In genomic region chr4:116703804-116704203, GRCm38 (mm10) we compare ENCODE assay signal across 8 mouse cellular contexts. TPM values are rescaled to one million over a fixed set of nuclear protein-coding genes. Genes with fewer than 3 reads are reported as not detected.
DNase-seq lines count a peak whose midpoint lies in the region; ATAC-seq and TF ChIP-seq lines count a peak whose summit lies in the region.

No protein-coding gene starts in this region.

- peak; percentile 33 to 56 for DNase-seq in frontal cortex, postnatal 10 days (ENCODE audit: low spot score in 2 of 2)
- peak; percentile 69 for DNase-seq in brain, adult 2 months (ENCODE audit: low read depth, low spot score)
- DNase-seq in fibroblast of lung, adult 2 months (ENCODE audit: low read depth), result peak; percentile 49
- DNase-seq in kidney, postnatal 14 days, result peak; percentile 77
- DNase-seq in lung, postnatal 4 days, result peak; percentile 71 to 83
- peak; percentile 86 for DNase-seq in stomach, postnatal 0 days (ENCODE audit: low spot score)

- H3K4me2 ChIP-seq in stomach, postnatal 0 days (replicated peaks; ENCODE audit: low read depth), result no peak overlapping the region

- no peaks in the 10 kb centered on the region for H3K9me3 ChIP-seq in stomach, postnatal 0 days (ENCODE audit: control insufficient read depth, low read length)

- H3K27ac ChIP-seq in stomach, postnatal 0 days (replicated peaks), result no peak overlapping the region

- ATAC-seq in frontal cortex, adult (ENCODE audit: low TSS enrichment), result no peak
- peak; percentile 18 for ATAC-seq in CD4-positive, CD25-positive, alpha-beta regulatory T cell, adult 4 months
- ATAC-seq in stomach, postnatal 0 days (ENCODE audit: low FRiP score, low TSS enrichment), result no peak

- peaks cover 10% of the 10 kb centered on the region; the same call in 1 of the 2 replicates for H3K36me3 ChIP-seq in stomach, postnatal 0 days (ENCODE audit: control insufficient read depth, insufficient read depth, low read length)

- no peak overlapping the region for H3K4me3 ChIP-seq in stomach, postnatal 0 days (ENCODE audit: low read depth, low read length)

- peak; percentile 89 for TF ChIP-seq CTCF in stomach, postnatal 0 days (IDR thresholded peaks at IDR 0.05; ENCODE audit: low read depth)

- H3K9ac ChIP-seq in stomach, postnatal 0 days (ENCODE audit: low read length), result no peak overlapping the region

- H3K27me3 ChIP-seq in stomach, postnatal 0 days (ENCODE audit: control insufficient read depth, insufficient read depth, low read length), result no peaks in the 10 kb centered on the region

- 33% methylated on average over 6 of the region's 6 CpGs for WGBS in stomach, postnatal 0 days

- no peak for TF ChIP-seq EP300 in stomach, postnatal 0 days (optimal IDR thresholded peaks at IDR 0.05)

- H3K4me1 ChIP-seq in stomach, postnatal 0 days (replicated peaks; ENCODE audit: control insufficient read depth, insufficient read depth), result no peaks in the 10 kb centered on the region; the same call in 1 of the 2 replicates

RNA-seq across cellular contexts. Expression of gene Mmachc, which starts 4.4 kb away (rescaled TPM):
- 1 to 10 TPM; 3.4 to 9.2 TPM for polyA plus RNA-seq in CD4-positive, CD25-positive, alpha-beta regulatory T cell, adult 4 months (2017; shearing (Covaris generic))
- 9.8 and 11.8 TPM in 2 replicates for polyA plus RNA-seq in stomach, postnatal 0 days (2015; fragmentation: Nextera tagmentation; extraction: Ambion mirVana)

RNA-seq across cellular contexts. Expression of gene Ccdc163, which starts 4.5 kb away (rescaled TPM):
- polyA plus RNA-seq in CD4-positive, CD25-positive, alpha-beta regulatory T cell, adult 4 months (2017; shearing (Covaris generic)), result 10 to 100 TPM; 50.5 to 55.9 TPM
- 9.8 and 11.0 TPM in 2 replicates for polyA plus RNA-seq in stomach, postnatal 0 days (2015; fragmentation: Nextera tagmentation; extraction: Ambion mirVana)

RNA-seq across cellular contexts. Expression of gene Tesk2, which starts 16.9 kb away (rescaled TPM):
- polyA plus RNA-seq in CD4-positive, CD25-positive, alpha-beta regulatory T cell, adult 4 months (2017; shearing (Covaris generic)), result 1 to 10 TPM; 4.6 to 7.8 TPM
- 2.3 and 2.6 TPM in 2 replicates for polyA plus RNA-seq in stomach, postnatal 0 days (2015; fragmentation: Nextera tagmentation; extraction: Ambion mirVana)

RNA-seq across cellular contexts. Expression of gene Prdx1, which starts 18.5 kb away (rescaled TPM):
- 100 to 1,000 TPM; 602 to 696 TPM for polyA plus RNA-seq in CD4-positive, CD25-positive, alpha-beta regulatory T cell, adult 4 months (2017; shearing (Covaris generic))
- polyA plus RNA-seq in stomach, postnatal 0 days (2015; fragmentation: Nextera tagmentation; extraction: Ambion mirVana), result 1,868 and 2,021 TPM in 2 replicates

RNA-seq across cellular contexts. Expression of gene Akr1a1, which starts 52.3 kb away (rescaled TPM):
- 100 to 1,000 TPM; 296 to 324 TPM for polyA plus RNA-seq in CD4-positive, CD25-positive, alpha-beta regulatory T cell, adult 4 months (2017; shearing (Covaris generic))
- 755 and 765 TPM in 2 replicates for polyA plus RNA-seq in stomach, postnatal 0 days (2015; fragmentation: Nextera tagmentation; extraction: Ambion mirVana)
